Mouse (Mus musculus) forebrain, embryonic 14.5 days (tissue): ENCODE data around the gene Mthfd1l. TPM values are rescaled to one million over a fixed set of nuclear protein-coding genes. Genes with fewer than 3 reads are reported as not detected.
"Not testable (repeated sequence)": the region's sequence is repeated elsewhere in the genome, so short reads cannot be mapped to it uniquely, and the experiment has no call there.

Experiments
- ATAC-seq: fragments of 200-750 bp; cut with Nextera tagmentation; 2 replicates; pipeline ENCODE4 v1.8.0; 2017; ENCODE audit warnings: mild to moderate bottlenecking, moderate library complexity
- DNase-seq: peaks from one replicate; pipeline ENCODE4 v3.0.0-alpha.2; 2015; ENCODE audit warnings: low spot score
- H3K27ac ChIP-seq: fragments of 300-500 bp; sonication (generic); 2 replicates; pipeline ENCODE4 v1.5.1; 2014; ENCODE audit warnings: low read depth, mild to moderate bottlenecking, control low read depth, low read length, moderate library complexity
- H3K27me3 ChIP-seq: fragments of 300-500 bp; sonication (generic); replicated peaks from 2 replicates; pipeline ENCODE4 v1.6.1; 2014; ENCODE audit warnings: low read length, control low read depth, mixed read lengths; ENCODE audit not compliant: control insufficient read depth, insufficient read depth
- H3K36me3 ChIP-seq: fragments of 300-500 bp; sonication (generic); 2 replicates; pipeline ENCODE4 v1.6.1; 2014; ENCODE audit warnings: low read length, control low read depth; ENCODE audit not compliant: control insufficient read depth, insufficient read depth
- H3K4me1 ChIP-seq: fragments of 300-500 bp; sonication (generic); 2 replicates; pipeline ENCODE4 v1.6.1; 2014; ENCODE audit warnings: antibody characterized with exemption, low read length, control low read depth; ENCODE audit not compliant: control insufficient read depth, insufficient read depth
- H3K4me2 ChIP-seq: fragments of 300-500 bp; sonication (generic); 2 replicates; pipeline ENCODE4 v1.6.1; 2014; ENCODE audit warnings: mild to moderate bottlenecking, control low read depth, low read length
- H3K4me3 ChIP-seq: fragments of 300-500 bp; sonication (generic); 2 replicates; pipeline ENCODE4 v1.5.1; 2014; ENCODE audit warnings: low read depth, low read length, control low read depth
- H3K9ac ChIP-seq: fragments of 300-500 bp; sonication (generic); 2 replicates; pipeline ENCODE4 v1.6.1; 2014; ENCODE audit warnings: mild to moderate bottlenecking, low read length, control low read depth, moderate library complexity
- H3K9me3 ChIP-seq: fragments of 300-500 bp; sonication (generic); replicated peaks from 2 replicates; pipeline ENCODE4 v1.6.1; 2016; ENCODE audit warnings: low read length, control low read depth, mixed read lengths; ENCODE audit not compliant: control insufficient read depth
- WGBS: fragments of 180-500 bp; shearing (Covaris S2); extraction: QIAGEN DNeasy Blood & Tissue Kit; methylation state at CpG from one replicate; pipeline ENCODE4 v1.1.7; 2014; 5-methylcytosine and 5-hydroxymethylcytosine counted together
- polyA plus RNA-seq: library from polyadenylated mRNA; unstranded; fragments of >200 nt; fragmentation: Nextera tagmentation; extraction: Ambion mirVana; gene quantifications from 2 replicates; pipeline ENCODE4 v1.2.1, GENCODE M21; 2014

Gene Mthfd1l
- polyA plus RNA-seq, 1 experiment from 2014 or later, result 3.9 TPM

DNA sequence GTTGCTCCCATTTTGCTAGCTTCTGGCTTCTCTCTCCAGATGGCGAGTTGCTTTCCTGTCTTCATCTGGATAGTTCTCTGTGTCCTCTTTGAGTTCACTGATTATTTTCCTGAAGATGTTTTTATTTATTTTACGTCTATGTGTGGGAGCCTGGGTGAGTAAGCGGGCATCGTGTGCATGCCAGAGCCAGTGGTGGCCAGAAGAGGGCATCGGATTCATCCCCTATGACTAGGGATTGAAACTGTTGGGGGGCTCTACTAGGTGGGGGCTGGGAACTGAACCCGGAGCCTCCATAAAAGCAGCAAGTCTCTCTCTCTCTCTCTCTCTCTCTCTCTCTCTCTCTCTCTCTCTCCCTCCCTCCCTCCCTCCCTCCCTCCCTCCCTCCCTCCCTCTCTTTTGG is 227.0 kb downstream of the Mthfd1l start:
- no peaks in the 10 kb centered on the region for H3K9me3 ChIP-seq
- H3K9ac ChIP-seq, result no peak overlapping the region
- DNase-seq, result no peak
- no peak overlapping the region for H3K4me3 ChIP-seq
- ATAC-seq, result no peak
- H3K4me2 ChIP-seq, result no peak overlapping the region
- WGBS, result 90% methylated on average over 6 of the region's 6 CpGs
- no peaks in the 10 kb centered on the region for H3K36me3 ChIP-seq
- no peak overlapping the region for H3K27ac ChIP-seq
- no peaks in the 10 kb centered on the region for H3K4me1 ChIP-seq
- H3K27me3 ChIP-seq, result no peaks in the 10 kb centered on the region

DNA sequence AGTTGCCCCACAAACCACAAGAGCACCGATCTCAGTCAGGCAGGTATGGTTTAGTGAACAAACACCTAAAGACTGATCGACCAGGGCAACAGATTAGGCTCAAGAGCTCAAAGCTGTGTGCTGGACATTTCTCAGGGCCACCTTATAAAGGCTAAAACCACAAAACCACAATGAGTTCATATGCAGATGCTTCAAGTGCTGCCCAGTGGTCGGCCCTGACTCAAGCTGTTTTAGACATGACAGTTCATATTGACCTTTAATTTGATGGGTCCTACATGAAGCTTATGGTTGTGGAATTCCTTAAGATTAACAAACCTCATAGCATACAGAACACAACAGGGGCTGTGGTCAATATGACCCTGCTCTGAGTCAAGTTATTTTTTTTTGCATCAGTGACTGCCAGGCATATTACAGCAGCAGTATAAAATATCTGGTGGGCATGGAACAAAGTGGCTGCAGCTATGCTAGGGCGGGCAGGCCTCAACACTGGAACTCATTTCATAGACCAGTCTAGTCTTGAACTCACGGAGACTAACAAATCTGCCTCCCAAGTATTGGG is 227.7 kb downstream of the Mthfd1l start:
- WGBS, result 88% methylated on average over 5 of the region's 5 CpGs
- no peaks in the 10 kb centered on the region for H3K9me3 ChIP-seq
- H3K9ac ChIP-seq, result no peak overlapping the region
- no peak overlapping the region for H3K27ac ChIP-seq
- no peaks in the 10 kb centered on the region for H3K4me1 ChIP-seq
- no peaks in the 10 kb centered on the region for H3K27me3 ChIP-seq
- no peak for DNase-seq
- ATAC-seq, result no peak
- no peak overlapping the region for H3K4me3 ChIP-seq
- no peak overlapping the region for H3K4me2 ChIP-seq
- H3K36me3 ChIP-seq, result no peaks in the 10 kb centered on the region

DNA sequence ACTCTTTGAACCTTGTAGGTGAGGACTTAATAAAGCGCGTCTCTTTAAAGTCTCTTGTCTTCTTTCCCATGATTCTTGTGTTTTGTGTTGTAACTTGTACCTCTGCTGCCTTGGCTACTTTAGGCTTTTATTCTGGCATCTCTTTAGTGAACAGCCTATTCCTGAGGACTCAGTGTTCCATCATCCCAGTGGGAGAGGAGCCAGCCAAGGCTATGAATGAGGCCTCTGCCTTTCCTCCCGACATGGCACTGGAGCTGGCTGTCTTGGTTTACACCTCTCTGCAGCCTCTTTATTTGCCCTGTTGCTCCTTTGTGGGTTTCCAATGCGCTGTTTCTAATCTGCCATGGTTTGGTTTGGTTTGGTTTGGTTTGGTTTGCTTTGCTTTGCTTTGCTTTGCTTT is 228.2 kb downstream of the Mthfd1l start:
- no peak overlapping the region for H3K9ac ChIP-seq
- no peak overlapping the region for H3K27ac ChIP-seq
- DNase-seq (no peak), ATAC-seq (no peak)
- no peaks in the 10 kb centered on the region for H3K36me3 ChIP-seq
- H3K9me3 ChIP-seq, result no peaks in the 10 kb centered on the region
- WGBS, result 88% methylated on average over 4 of the region's 4 CpGs
- no peak overlapping the region for H3K4me3 ChIP-seq
- H3K27me3 ChIP-seq, result no peaks in the 10 kb centered on the region
- H3K4me2 ChIP-seq, result no peak overlapping the region
- H3K4me1 ChIP-seq, result no peaks in the 10 kb centered on the region

DNA sequence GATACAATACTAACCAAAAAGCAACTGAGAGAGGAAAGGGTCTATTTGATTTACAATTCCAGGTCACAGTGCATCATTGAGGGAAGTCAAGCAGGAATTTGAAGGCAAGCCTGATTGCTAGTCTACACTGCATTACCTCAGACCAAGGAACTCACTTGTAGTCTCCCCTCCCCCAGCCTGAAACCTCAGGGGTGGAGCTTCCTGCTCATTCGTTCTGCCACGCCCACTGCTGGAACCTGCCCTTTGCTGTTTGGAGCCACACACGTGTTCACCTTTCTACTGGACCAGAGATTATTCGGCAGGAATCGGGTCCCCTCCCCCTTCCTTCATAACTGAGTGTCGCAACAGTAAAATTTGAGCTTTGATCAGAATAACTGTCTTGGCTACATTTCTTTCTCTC is 230.7 kb downstream of the Mthfd1l start:
- not testable (repeated sequence) for H3K36me3 ChIP-seq
- WGBS, result 66% methylated on average over 6 of the region's 6 CpGs

DNA sequence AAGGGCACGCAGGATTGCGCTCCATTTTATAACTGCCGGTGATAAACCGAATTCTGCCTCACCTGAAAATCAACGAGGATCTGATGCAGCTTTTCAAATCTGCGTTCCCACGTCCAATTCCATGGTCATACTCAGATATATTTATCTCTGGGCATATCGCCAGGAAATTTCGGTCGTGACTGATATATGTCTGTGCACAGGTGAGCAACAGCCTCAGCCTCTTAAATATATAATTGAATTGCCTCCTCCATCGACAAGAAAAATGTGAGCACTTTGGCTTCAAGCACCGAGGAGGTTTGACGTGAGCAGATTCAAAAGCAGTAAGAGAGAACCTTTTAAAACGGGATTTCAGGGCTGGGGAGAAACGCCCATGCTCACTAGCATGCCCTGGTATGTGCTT is 236.1 kb downstream of the Mthfd1l start:
- Histone ChIP-seq H3K9me3 (no peaks in the 10 kb centered on the region), H3K4me2 (no peak overlapping the region), H3K9ac (no peak overlapping the region), H3K36me3 (no peaks in the 10 kb centered on the region), H3K4me3 (no peak overlapping the region), H3K27ac (no peak overlapping the region), H3K4me1 (no peaks in the 10 kb centered on the region), H3K27me3 (no peaks in the 10 kb centered on the region)
- 90% methylated on average over 15 of the region's 15 CpGs for WGBS
- DNase-seq, result no peak
- no peak for ATAC-seq

More for the DNA sequence above, 230.7 kb downstream of the Mthfd1l start:
- H3K9me3 ChIP-seq, H3K9ac ChIP-seq, H3K4me3 ChIP-seq, H3K4me1 ChIP-seq, H3K27me3 ChIP-seq, H3K4me2 ChIP-seq, H3K27ac ChIP-seq, DNase-seq, ATAC-seq: not testable (repeated sequence)

DNA sequence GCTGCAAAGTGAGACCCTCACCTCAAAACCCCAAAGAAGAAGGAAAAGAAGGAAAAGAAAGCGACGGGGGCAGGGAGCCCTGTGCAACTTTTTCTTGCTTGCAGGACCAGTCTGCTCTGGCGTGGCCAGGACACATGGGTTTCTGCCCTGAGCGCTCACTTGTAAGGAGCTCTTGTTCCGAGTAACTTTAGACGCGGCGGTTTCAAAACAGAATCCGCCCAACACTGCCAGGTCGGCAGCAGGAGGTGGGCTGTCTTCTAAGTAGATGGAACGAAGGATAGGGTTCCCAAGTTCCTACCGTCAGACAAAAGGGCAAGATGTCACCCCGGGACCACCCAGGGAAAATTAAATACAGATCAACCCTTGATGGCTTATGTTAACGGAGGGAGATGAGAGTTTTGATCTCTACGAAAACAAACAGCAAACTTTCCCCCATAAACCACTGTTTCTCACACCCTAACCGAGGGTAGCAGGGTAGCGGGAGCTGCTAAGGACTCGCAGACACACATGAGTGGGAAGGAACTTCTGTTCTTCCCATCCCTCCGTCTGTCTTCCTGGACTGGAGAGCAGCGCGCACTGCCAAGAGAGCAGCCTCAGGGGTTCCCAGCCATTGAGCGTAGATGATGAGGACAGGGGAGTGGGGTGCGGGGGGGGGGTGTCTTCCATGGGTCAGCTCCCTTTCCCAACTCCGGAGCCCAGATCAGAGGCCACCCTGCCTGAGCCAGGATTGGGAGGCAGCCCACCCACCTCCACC is 237.6 kb downstream of the Mthfd1l start:
- Histone ChIP-seq H3K4me1 (no peaks in the 10 kb centered on the region), H3K4me2 (no peak overlapping the region), H3K36me3 (no peaks in the 10 kb centered on the region), H3K27ac (no peak overlapping the region), H3K9me3 (no peaks in the 10 kb centered on the region), H3K27me3 (no peaks in the 10 kb centered on the region), H3K4me3 (no peak overlapping the region), H3K9ac (no peak overlapping the region)
- DNase-seq, result no peak
- WGBS, result 41% methylated on average over 24 of the region's 24 CpGs
- no peak for ATAC-seq

DNA sequence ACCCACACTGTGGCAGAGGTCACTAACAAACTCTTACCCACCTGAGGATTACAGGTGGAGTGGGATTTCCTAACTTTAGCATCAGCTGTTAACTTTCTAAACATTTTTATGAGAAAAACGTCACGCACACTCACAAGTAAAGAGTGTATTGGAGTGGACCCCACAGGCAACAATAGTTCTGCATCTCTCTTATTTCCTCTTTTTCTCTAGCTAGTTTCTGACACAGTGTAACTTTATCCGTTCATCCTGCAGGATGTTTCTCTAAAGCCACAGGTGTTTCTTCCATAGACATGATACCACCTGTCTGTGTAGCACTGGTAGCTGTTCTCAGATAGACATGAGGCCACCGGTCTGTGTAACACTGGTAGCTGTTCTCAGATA is 238.1 kb downstream of the Mthfd1l start:
- 84% methylated on average over 4 of the region's 4 CpGs for WGBS
- Histone ChIP-seq H3K36me3 (no peaks in the 10 kb centered on the region), H3K4me3 (no peak overlapping the region), H3K9ac (no peak overlapping the region), H3K4me2 (no peak overlapping the region), H3K4me1 (no peaks in the 10 kb centered on the region), H3K9me3 (no peaks in the 10 kb centered on the region), H3K27ac (no peak overlapping the region), H3K27me3 (no peaks in the 10 kb centered on the region)
- DNase-seq (no peak), ATAC-seq (no peak)

Other genes starting within 250 kb of the Mthfd1l start
- 3.1 and 4.4 TPM in 2 replicates for gene Plekhg1, start 232.8 kb upstream of the Mthfd1l start, polyA plus RNA-seq